Mouse (Mus musculus) olfactory bulb, adult 2 months (tissue): ENCODE results near the gene Gm20917. TPM values are rescaled to one million over a fixed set of nuclear protein-coding genes. Genes with fewer than 3 reads are reported as not detected.
"Not testable (repeated sequence)": the region's sequence is repeated elsewhere in the genome, so short reads cannot be mapped to it uniquely, and the experiment has no call there.

Source experiments
- H3K27ac ChIP-seq: fragments of 200-500 bp; 2 replicates; pipeline ENCODE4 v1.5.1; 2012; ENCODE audit warnings: low read depth, low read length; ENCODE audit not compliant: insufficient read depth
- H3K4me1 ChIP-seq: fragments of 200-500 bp; 2 replicates; pipeline ENCODE4 v1.6.1; 2012; ENCODE audit warnings: low read length; ENCODE audit not compliant: control insufficient read depth, insufficient read depth
- H3K4me3 ChIP-seq: fragments of 200-500 bp; 2 replicates; pipeline ENCODE4 v1.5.1; 2012; ENCODE audit warnings: mild to moderate bottlenecking, low read depth, low read length, moderate library complexity; ENCODE audit not compliant: insufficient read depth
- WGBS: fragments of 180-500 bp; shearing (Covaris S2); methylation state at CpG from one replicate; pipeline ENCODE4 v1.1.7; 2018; 5-methylcytosine and 5-hydroxymethylcytosine counted together
- polyA plus RNA-seq: library from polyadenylated mRNA; stranded (reverse); fragments of >200 nt; gene quantifications from 2 replicates; pipeline ENCODE4 v1.2.4, GENCODE M21; 2012; ENCODE audit warnings: low replicate concordance; ENCODE audit not compliant: missing spikeins, insufficient read depth, insufficient read length

Gene Gm20917
- not detected in 2 replicates for polyA plus RNA-seq

DNA sequence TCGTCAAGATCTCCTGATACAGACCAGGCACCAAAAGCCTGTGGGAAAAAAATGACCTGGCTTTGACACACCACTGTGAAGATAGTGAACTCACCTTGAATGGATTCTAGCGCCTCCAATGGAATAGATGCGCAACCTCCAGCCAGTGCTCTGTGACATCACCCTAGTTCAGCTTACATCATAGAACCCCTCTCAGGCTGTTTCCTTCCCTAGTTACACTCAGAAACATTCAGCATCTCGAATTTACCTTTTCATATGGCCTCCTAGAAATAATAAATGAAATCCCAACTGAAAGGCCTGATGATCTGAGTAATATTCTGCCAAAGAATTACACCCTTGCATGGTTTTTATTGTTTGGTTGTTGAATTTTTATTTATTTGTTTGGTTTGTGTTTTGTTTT, at the start of gene Gm20917:
Gm20917 (minus strand) TSS at position 101 of the 400 bp plus-strand sequence.
- not testable (repeated sequence) for H3K27ac ChIP-seq, H3K4me1 ChIP-seq, H3K4me3 ChIP-seq
- WGBS = no CpG with 5 or more reads among the region's 4 CpGs

Other genes with a start within 250 kb of the Gm20917 start
- not detected in 2 replicates for gene Gm20916, start 168.4 kb upstream of the Gm20917 start, polyA plus RNA-seq